Mouse (Mus musculus) left cerebral cortex, adult 2 months (tissue): ENCODE results near the gene Itpk1. TPM values are rescaled to one million over a fixed set of nuclear protein-coding genes. Genes with fewer than 3 reads are reported as not detected.
"Not testable (repeated sequence)": the region's sequence is repeated elsewhere in the genome, so short reads cannot be mapped to it uniquely, and the experiment has no call there.

ENCODE experiments used
- DNase-seq, 2 experiments: peaks; one replicate each; pipeline ENCODE4 v3.0.0; 2021 to 2022; ENCODE audit warnings: low spot score in 2 of 2, mixed read lengths in 1 of 2; ENCODE audit errors: extremely low spot score in 1 of 2
- H3K27ac ChIP-seq: fragments of 200-600 bp; 2 replicates; pipeline ENCODE4 v1.8.1; 2022
- H3K4me3 ChIP-seq: fragments of 200-600 bp; 2 replicates; pipeline ENCODE4 v1.8.1; 2022
- CTCF ChIP-seq: fragments of 200-600 bp; IDR thresholded peaks from 2 replicates; pipeline ENCODE4 v1.8.1; 2022; ENCODE audit warnings: antibody characterized with exemption, mild to moderate bottlenecking, moderate library complexity
- intact Hi-C: fragments of 180-260 bp; cut with DNase I; formaldehyde crosslinking; loops from one replicate; pipeline ENCODE4 v1.15.1; 2025
- total RNA-seq, 2 experiments: library from RNA; stranded (reverse); gene quantifications; 2 replicates each; pipeline ENCODE4 v1.2.3; 2021

The Itpk1 gene
- total RNA-seq, 2 experiments from 2014 or later = 52.3 to 54.9 TPM

GRCm38 (mm10) chr12:102647839-102648564 is 56.7 kb downstream of the Itpk1 start:
- Histone ChIP-seq H3K27ac (no peak overlapping the region), H3K4me3 (no peak overlapping the region)
- DNase-seq = no peak
- no peak for TF ChIP-seq CTCF
- intact Hi-C loops = no loop called here

- intact Hi-C loops = no loop called here
- TF ChIP-seq CTCF = no peak
- no peak for DNase-seq
- peak overlapping the region; percentile 40; the same call in 1 of the 2 replicates for H3K27ac ChIP-seq
- no peak overlapping the region for H3K4me3 ChIP-seq
These were observed 58.0 kb downstream of the Itpk1 start for GRCm38 (mm10) chr12:102646586-102647260.

GRCm38 (mm10) chr12:102645911-102646585 is 58.7 kb downstream of the Itpk1 start:
- intact Hi-C loops = no loop called here
- DNase-seq = no peak
- no peak overlapping the region for H3K27ac ChIP-seq
- H3K4me3 ChIP-seq = no peak overlapping the region
- TF ChIP-seq CTCF = no peak

GRCm38 (mm10) chr12:102643316-102643715 is 61.4 kb downstream of the Itpk1 start:
- TF ChIP-seq CTCF = no peak
- intact Hi-C loops = no loop called here
- Histone ChIP-seq H3K27ac (peak overlapping the region; percentile 9), H3K4me3 (no peak overlapping the region)
- no peak for DNase-seq

- Histone ChIP-seq H3K27ac (peak overlapping the region; percentile 68), H3K4me3 (no peak overlapping the region)
- intact Hi-C loops = no loop called here
- DNase-seq = peak; percentile 44 to 64
- TF ChIP-seq CTCF = no peak
These were observed 64.1 kb downstream of the Itpk1 start for GRCm38 (mm10) chr12:102640436-102641163.

GRCm38 (mm10) chr12:102638878-102639277 is 65.9 kb downstream of the Itpk1 start:
- Histone ChIP-seq H3K27ac (peak overlapping the region; percentile 40), H3K4me3 (no peak overlapping the region)
- no peak for TF ChIP-seq CTCF
- intact Hi-C loops = no loop called here
- DNase-seq = no peak

- no peak for DNase-seq
- TF ChIP-seq CTCF = no peak
- H3K4me3 ChIP-seq = no peak overlapping the region
- intact Hi-C loops = no loop called here
- H3K27ac ChIP-seq = peak overlapping the region; percentile 55
These were observed 67.5 kb downstream of the Itpk1 start for GRCm38 (mm10) chr12:102637235-102637634.

- no peak for TF ChIP-seq CTCF
- Histone ChIP-seq H3K4me3 (no peak overlapping the region), H3K27ac (no peak overlapping the region)
- intact Hi-C loops = no loop called here
- DNase-seq = no peak
These were observed 70.2 kb downstream of the Itpk1 start for GRCm38 (mm10) chr12:102634436-102635050.

GRCm38 (mm10) chr12:102633083-102633501 is 71.6 kb downstream of the Itpk1 start:
- H3K27ac ChIP-seq = peak overlapping the region; percentile 38; the same call in 1 of the 2 replicates
- intact Hi-C loops = no loop called here
- no peak for TF ChIP-seq CTCF

GRCm38 (mm10) chr12:102631690-102632089 is 73.0 kb downstream of the Itpk1 start:
- Histone ChIP-seq H3K4me3 (no peak overlapping the region), H3K27ac (no peak overlapping the region)
- DNase-seq = no peak
- TF ChIP-seq CTCF = no peak
- intact Hi-C loops = no loop called here

More at GRCm38 (mm10) chr12:102633083-102633501, 71.6 kb downstream of the Itpk1 start:
- no peak overlapping the region for H3K4me3 ChIP-seq
- DNase-seq = no peak

GRCm38 (mm10) chr12:102630471-102630870 is 74.3 kb downstream of the Itpk1 start:
- DNase-seq, H3K4me3 ChIP-seq, intact Hi-C loops, H3K27ac ChIP-seq: not testable (repeated sequence)
